Mouse (Mus musculus) limb, embryonic 11.5 days (tissue): ENCODE measurements around the gene Vcl. TPM values are rescaled to one million over a fixed set of nuclear protein-coding genes. Genes with fewer than 3 reads are reported as not detected.

Experiments used
- ATAC-seq: fragments of 200-750 bp; cut with Nextera tagmentation; 2 replicates; pipeline ENCODE4 v1.8.0; 2017; ENCODE audit warnings: low read depth; ENCODE audit not compliant: insufficient number of reproducible peaks, low FRiP score, low TSS enrichment
- DNase-seq: peaks from one replicate; pipeline ENCODE4 v3.0.0-alpha.2; 2015; ENCODE audit warnings: low spot score
- H3K27ac ChIP-seq: fragments of 300-500 bp; sonication (generic); replicated peaks from 2 replicates; pipeline ENCODE4 v1.5.1; 2014; ENCODE audit warnings: low read depth, mild to moderate bottlenecking, low read length
- H3K27me3 ChIP-seq: fragments of 300-500 bp; sonication (generic); 2 replicates; pipeline ENCODE4 v1.6.1; 2014; ENCODE audit warnings: mild to moderate bottlenecking, low read length, mixed read lengths; ENCODE audit not compliant: control insufficient read depth, insufficient read depth
- H3K36me3 ChIP-seq: fragments of 300-500 bp; sonication (generic); 2 replicates; pipeline ENCODE4 v1.6.1; 2014; ENCODE audit warnings: mild to moderate bottlenecking, low read length, moderate library complexity, mixed read lengths; ENCODE audit not compliant: control insufficient read depth, insufficient read depth
- H3K4me1 ChIP-seq: fragments of 300-500 bp; sonication (generic); 2 replicates; pipeline ENCODE4 v1.6.1; 2014; ENCODE audit warnings: low read length, mixed read lengths; ENCODE audit not compliant: control insufficient read depth, insufficient read depth
- H3K4me2 ChIP-seq: fragments of 300-500 bp; sonication (generic); 2 replicates; pipeline ENCODE4 v1.6.1; 2014; ENCODE audit warnings: low read depth, mild to moderate bottlenecking, moderate library complexity; ENCODE audit not compliant: severe bottlenecking
- H3K4me3 ChIP-seq: fragments of 300-500 bp; sonication (generic); 2 replicates; pipeline ENCODE4 v1.5.1; 2014; ENCODE audit warnings: low read depth, low read length
- H3K9ac ChIP-seq: fragments of 300-500 bp; sonication (generic); 2 replicates; pipeline ENCODE4 v1.6.1; 2014; ENCODE audit warnings: mild to moderate bottlenecking, low read length
- H3K9me3 ChIP-seq: fragments of 300-500 bp; sonication (generic); 2 replicates; pipeline ENCODE4 v1.6.1; 2016; ENCODE audit warnings: low read length; ENCODE audit not compliant: control insufficient read depth
- WGBS: fragments of 180-500 bp; shearing (Covaris S2); extraction: QIAGEN DNeasy Blood & Tissue Kit; methylation state at CpG from one replicate; pipeline ENCODE4 v1.1.7; 2014; 5-methylcytosine and 5-hydroxymethylcytosine counted together
- polyA plus RNA-seq: library from polyadenylated mRNA; unstranded; fragments of >200 nt; fragmentation: Nextera tagmentation; extraction: Ambion mirVana; gene quantifications from 2 replicates; pipeline ENCODE4 v1.2.1, GENCODE M21; 2014

Vcl gene
- polyA plus RNA-seq, 1 experiment from 2014 or later: 45.6 TPM

- ATAC-seq: no peak
- no peaks in the 10 kb centered on the region for H3K36me3 ChIP-seq
- no peaks in the 10 kb centered on the region for H3K4me1 ChIP-seq
- 85% methylated on average over 2 of the region's 2 CpGs for whole genome bisulfite sequencing
- H3K9me3 ChIP-seq: no peaks in the 10 kb centered on the region
- H3K4me3 ChIP-seq: no peak overlapping the region
- no peak overlapping the region for H3K9ac ChIP-seq
- H3K27ac ChIP-seq: no peak overlapping the region
- no peak overlapping the region for H3K4me2 ChIP-seq
- DNase-seq: no peak
- H3K27me3 ChIP-seq: no peaks in the 10 kb centered on the region
Observed at GRCm38 (mm10) chr14:20977726-20978125, 48.5 kb downstream of the Vcl start.

- Histone ChIP-seq H3K36me3 (no peaks in the 10 kb centered on the region), H3K27ac (no peak overlapping the region), H3K27me3 (no peaks in the 10 kb centered on the region), H3K4me2 (no peak overlapping the region), H3K9me3 (no peaks in the 10 kb centered on the region), H3K4me1 (no peaks in the 10 kb centered on the region), H3K4me3 (no peak overlapping the region), H3K9ac (no peak overlapping the region)
- WGBS: 53% methylated on average over 2 of the region's 2 CpGs
- ATAC-seq (no peak), DNase-seq (no peak)
Observed at GRCm38 (mm10) chr14:20983832-20984231, 54.6 kb downstream of the Vcl start.

GRCm38 (mm10) chr14:20985482-20985881 lies 56.3 kb downstream of the Vcl start:
- 38% methylated on average over 3 of the region's 3 CpGs for WGBS

GRCm38 (mm10) chr14:20991492-20991891 lies 62.3 kb downstream of the Vcl start:
- H3K4me2 ChIP-seq: no peak overlapping the region
- H3K9ac ChIP-seq: no peak overlapping the region
- no peak overlapping the region for H3K27ac ChIP-seq
- no peaks in the 10 kb centered on the region for H3K27me3 ChIP-seq
- no peaks in the 10 kb centered on the region for H3K4me1 ChIP-seq
- peaks cover 4% of the 10 kb centered on the region; the same call in 1 of the 2 replicates for H3K36me3 ChIP-seq
- H3K9me3 ChIP-seq: no peaks in the 10 kb centered on the region
- 91% methylated on average over 1 of the region's 1 CpGs for WGBS
- no peak overlapping the region for H3K4me3 ChIP-seq
- ATAC-seq (no peak), DNase-seq (no peak)

More at GRCm38 (mm10) chr14:20985482-20985881, 56.3 kb downstream of the Vcl start:
- ATAC-seq: no peak
- DNase-seq: no peak
- Histone ChIP-seq H3K27ac (no peak overlapping the region), H3K36me3 (no peaks in the 10 kb centered on the region; the same call in 1 of the 2 replicates), H3K27me3 (no peaks in the 10 kb centered on the region), H3K4me3 (no peak overlapping the region), H3K4me1 (no peaks in the 10 kb centered on the region), H3K9me3 (no peaks in the 10 kb centered on the region), H3K4me2 (no peak overlapping the region), H3K9ac (no peak overlapping the region)

- Histone ChIP-seq H3K36me3 (peaks cover 4% of the 10 kb centered on the region; the same call in 1 of the 2 replicates), H3K9me3 (no peaks in the 10 kb centered on the region), H3K4me1 (no peaks in the 10 kb centered on the region), H3K27ac (0 out of 2 replicates have a peak overlapping the region, but pooled peaks have one; percentile 14), H3K27me3 (no peaks in the 10 kb centered on the region), H3K9ac (no peak overlapping the region), H3K4me2 (no peak overlapping the region), H3K4me3 (no peak overlapping the region)
- 57% methylated on average over 3 of the region's 3 CpGs for WGBS
- ATAC-seq (no peak), DNase-seq (peak; percentile 52)
Observed at GRCm38 (mm10) chr14:20993067-20993691, 64.0 kb downstream of the Vcl start.

- Histone ChIP-seq H3K27ac (no peak overlapping the region), H3K9me3 (no peaks in the 10 kb centered on the region), H3K36me3 (peaks cover 4% of the 10 kb centered on the region; the same call in 1 of the 2 replicates), H3K27me3 (no peaks in the 10 kb centered on the region), H3K4me1 (no peaks in the 10 kb centered on the region), H3K9ac (no peak overlapping the region), H3K4me2 (no peak overlapping the region), H3K4me3 (no peak overlapping the region)
- 63% methylated on average over 3 of the region's 3 CpGs for WGBS
- DNase-seq: no peak
- ATAC-seq: no peak
Observed at GRCm38 (mm10) chr14:20994475-20994874, 65.3 kb downstream of the Vcl start.

- no peak overlapping the region for H3K27ac ChIP-seq
- H3K9me3 ChIP-seq: no peaks in the 10 kb centered on the region
- H3K4me1 ChIP-seq: no peaks in the 10 kb centered on the region
- H3K4me2 ChIP-seq: no peak overlapping the region
- ATAC-seq (no peak), DNase-seq (no peak)
- peaks cover 4% of the 10 kb centered on the region; the same call in 1 of the 2 replicates for H3K36me3 ChIP-seq
- 96% methylated on average over 2 of the region's 2 CpGs for WGBS
- no peak overlapping the region for H3K4me3 ChIP-seq
- no peak overlapping the region for H3K9ac ChIP-seq
- H3K27me3 ChIP-seq: no peaks in the 10 kb centered on the region
Observed at GRCm38 (mm10) chr14:20995497-20995896, 66.3 kb downstream of the Vcl start.

GRCm38 (mm10) chr14:20996361-20996760 lies 67.2 kb downstream of the Vcl start:
- H3K27ac ChIP-seq: no peak overlapping the region
- H3K27me3 ChIP-seq: no peaks in the 10 kb centered on the region
- H3K36me3 ChIP-seq: peaks cover 4% of the 10 kb centered on the region; the same call in 1 of the 2 replicates
- WGBS: 62% methylated on average over 5 of the region's 5 CpGs
- H3K9me3 ChIP-seq: no peaks in the 10 kb centered on the region
- ATAC-seq (no peak), DNase-seq (no peak)
- H3K4me1 ChIP-seq: no peaks in the 10 kb centered on the region
- H3K4me2 ChIP-seq: no peak overlapping the region
- H3K4me3 ChIP-seq: no peak overlapping the region
- no peak overlapping the region for H3K9ac ChIP-seq

GRCm38 (mm10) chr14:20997548-20997947 lies 68.3 kb downstream of the Vcl start:
- Histone ChIP-seq H3K4me3 (no peak overlapping the region), H3K9me3 (no peaks in the 10 kb centered on the region), H3K27me3 (no peaks in the 10 kb centered on the region), H3K9ac (no peak overlapping the region), H3K4me2 (no peak overlapping the region), H3K27ac (no peak overlapping the region), H3K36me3 (no peaks in the 10 kb centered on the region), H3K4me1 (no peaks in the 10 kb centered on the region)
- 88% methylated on average over 3 of the region's 3 CpGs for WGBS
- no peak for ATAC-seq
- no peak for DNase-seq
